Mouse (Mus musculus) cerebral cortex, adult 2 months (tissue): Measurements from ENCODE around the gene Kif14.

Source experiments
- WGBS: fragments of 180-500 bp; shearing (Covaris S2); methylation state at CpG from one replicate; pipeline ENCODE4 v1.1.7; 2018; 5-methylcytosine and 5-hydroxymethylcytosine counted together

The Kif14 gene

GRCm38 (mm10) chr1:136557436-136557835, 91.3 kb downstream of the Kif14 start:
- WGBS: 92% methylated on average over 12 of the region's 12 CpGs

DNA sequence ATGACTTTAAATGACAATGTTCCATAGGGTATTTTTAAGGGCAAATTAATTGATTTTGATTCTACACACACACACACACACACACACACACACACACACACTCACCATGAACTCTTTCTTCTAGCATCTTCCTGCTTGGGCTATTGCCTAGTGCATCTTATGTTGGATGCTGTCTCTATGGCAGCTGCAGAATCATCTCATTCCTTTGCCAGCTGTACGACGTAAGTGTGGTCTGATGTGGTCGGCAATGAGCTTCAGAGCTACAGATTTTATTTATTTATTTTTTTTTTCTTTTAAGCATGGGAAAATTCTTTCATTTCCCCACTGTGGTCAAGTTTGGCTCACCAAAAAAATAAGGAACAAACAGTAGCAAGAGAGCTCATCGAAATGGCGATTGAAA, 92.6 kb downstream of the Kif14 start:
- 53% methylated on average over 5 of the region's 5 CpGs for WGBS

DNA sequence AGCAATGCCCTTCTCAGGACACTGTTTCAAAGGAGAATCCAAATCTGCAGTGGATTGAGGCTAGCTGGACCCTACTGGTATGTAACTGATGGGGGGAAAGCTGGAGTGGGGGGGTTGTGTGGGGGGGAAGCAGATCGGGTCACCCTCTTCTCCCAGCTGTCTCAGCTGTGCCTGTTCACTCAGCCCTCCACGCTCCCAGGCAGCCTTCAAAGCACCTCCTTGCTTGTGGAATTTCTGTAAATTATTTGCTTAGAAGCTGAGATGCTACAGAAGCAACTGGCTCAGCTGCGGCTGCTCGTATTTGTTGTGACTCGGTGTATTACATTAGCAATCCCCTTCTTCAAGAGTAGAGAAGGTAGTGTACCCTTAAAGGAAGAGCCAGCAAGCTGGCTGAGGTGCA, 93.1 kb downstream of the Kif14 start:
- 64% methylated on average over 5 of the region's 5 CpGs for WGBS

DNA sequence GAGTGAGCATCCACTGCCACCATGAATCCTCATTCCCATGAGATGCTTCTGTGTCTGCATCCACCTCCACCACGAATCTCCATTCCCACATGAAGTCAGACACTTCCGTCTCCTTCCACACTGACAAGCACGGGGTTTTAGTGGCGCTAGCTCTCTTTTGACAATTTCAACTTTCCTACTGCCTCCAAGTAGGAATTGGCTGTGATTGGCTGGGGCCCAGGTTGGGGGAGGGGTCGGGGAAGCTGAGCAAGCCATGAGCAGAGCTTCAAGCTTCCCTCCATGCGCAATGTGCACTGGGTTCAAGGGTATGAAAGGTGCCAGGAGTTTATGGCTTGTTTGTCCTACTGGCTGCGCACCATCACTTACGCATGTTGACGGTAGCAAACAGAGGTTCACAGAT, 93.6 kb downstream of the Kif14 start:
- WGBS: 69% methylated on average over 9 of the region's 9 CpGs

- WGBS: 78% methylated on average over 10 of the region's 10 CpGs
Observed at GRCm38 (mm10) chr1:136561823-136562222, 95.7 kb downstream of the Kif14 start.

GRCm38 (mm10) chr1:136563149-136563548, 97.0 kb downstream of the Kif14 start:
- 82% methylated on average over 11 of the region's 11 CpGs for WGBS

DNA sequence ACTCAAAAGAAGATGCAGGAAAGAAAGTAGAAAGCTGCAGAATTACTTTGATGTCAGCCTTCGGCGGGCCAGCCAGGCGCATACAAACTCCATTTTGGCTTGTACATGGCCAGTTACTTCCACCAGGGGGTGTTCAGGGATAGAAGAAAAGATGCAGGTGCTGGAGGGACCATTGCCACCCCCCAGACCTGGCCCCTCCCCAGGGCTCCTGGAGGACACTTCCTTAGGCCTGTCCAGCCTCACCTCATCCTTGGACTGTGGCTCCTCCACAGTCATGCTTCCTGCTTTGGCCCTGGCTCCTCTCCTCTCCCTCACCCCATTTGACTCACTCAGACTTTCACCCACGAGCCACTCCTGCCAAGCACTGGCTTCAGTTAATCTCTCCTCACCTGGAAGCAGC, 98.8 kb downstream of the Kif14 start:
- 81% methylated on average over 4 of the region's 4 CpGs for WGBS

DNA sequence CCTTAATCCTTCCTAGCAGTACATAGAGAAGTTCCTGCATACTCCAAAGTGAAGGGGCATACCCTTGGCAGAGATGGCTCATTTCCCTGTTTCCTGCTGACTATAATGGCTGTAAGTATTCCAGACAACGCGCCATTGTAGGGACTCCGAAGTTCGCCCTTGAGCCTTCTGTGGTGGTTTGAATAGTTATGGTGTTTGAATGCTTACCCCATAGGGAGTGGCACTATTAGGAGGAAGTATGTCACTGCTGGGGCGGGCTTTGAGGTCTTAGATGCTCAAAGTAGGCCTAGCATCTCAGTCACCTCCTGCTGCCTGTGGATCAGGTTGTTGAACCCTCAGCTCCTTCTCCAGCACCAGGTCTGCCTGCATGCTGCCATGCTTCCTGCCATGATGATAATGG, 100.2 kb downstream of the Kif14 start:
- WGBS: 92% methylated on average over 5 of the region's 5 CpGs

- WGBS: 90% methylated on average over 4 of the region's 4 CpGs
Observed at GRCm38 (mm10) chr1:136567641-136568040, 101.5 kb downstream of the Kif14 start.

DNA sequence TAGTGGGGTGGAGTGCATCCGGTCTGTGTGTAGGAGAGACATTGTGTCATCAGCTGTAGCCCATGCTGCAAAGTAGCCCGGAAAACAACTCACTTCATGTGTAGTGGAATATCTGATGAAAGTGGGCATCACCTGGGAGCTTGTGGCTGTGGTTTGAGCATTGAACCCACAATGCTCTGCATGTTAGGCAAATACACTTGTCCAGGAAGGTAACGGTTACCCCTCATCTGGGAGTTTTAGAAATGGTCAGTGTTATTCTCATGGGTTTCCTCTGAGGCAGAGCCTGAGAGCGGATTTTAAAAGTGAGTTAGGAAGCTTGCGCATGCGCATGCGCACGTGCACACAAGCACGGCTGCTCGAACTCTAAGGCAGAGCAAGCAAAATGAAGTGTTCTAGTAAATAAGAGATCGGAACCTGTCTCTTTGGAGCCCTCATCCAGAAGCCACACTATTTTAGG, 102.6 kb downstream of the Kif14 start:
- 98% methylated on average over 11 of the region's 11 CpGs for WGBS

- WGBS: 88% methylated on average over 8 of the region's 8 CpGs
Observed at GRCm38 (mm10) chr1:136569206-136569605, 103.1 kb downstream of the Kif14 start.

- 59% methylated on average over 20 of the region's 20 CpGs for WGBS
Observed at GRCm38 (mm10) chr1:136569626-136570297, 103.6 kb downstream of the Kif14 start.

DNA sequence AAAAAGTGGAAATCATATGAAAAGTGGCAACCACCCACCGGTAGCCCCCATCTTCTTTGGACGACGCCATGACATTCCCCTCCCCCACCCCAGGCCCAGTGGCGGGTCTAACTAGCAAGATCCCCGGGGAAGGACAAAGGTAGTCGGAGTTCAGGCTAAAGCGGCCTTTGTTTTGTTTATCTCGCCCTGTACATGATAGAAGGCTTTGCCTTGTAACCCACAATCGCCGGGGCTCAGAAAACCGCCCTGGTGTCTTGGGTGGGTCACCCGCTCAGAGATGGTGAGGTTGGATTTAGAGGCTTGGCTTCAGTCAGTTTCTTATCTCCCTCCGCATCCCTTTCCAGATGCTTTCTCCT, 104.1 kb downstream of the Kif14 start:
- WGBS: 32% methylated on average over 13 of the region's 13 CpGs

- 92% methylated on average over 9 of the region's 9 CpGs for WGBS
Observed at GRCm38 (mm10) chr1:136570976-136571375, 104.8 kb downstream of the Kif14 start.

DNA sequence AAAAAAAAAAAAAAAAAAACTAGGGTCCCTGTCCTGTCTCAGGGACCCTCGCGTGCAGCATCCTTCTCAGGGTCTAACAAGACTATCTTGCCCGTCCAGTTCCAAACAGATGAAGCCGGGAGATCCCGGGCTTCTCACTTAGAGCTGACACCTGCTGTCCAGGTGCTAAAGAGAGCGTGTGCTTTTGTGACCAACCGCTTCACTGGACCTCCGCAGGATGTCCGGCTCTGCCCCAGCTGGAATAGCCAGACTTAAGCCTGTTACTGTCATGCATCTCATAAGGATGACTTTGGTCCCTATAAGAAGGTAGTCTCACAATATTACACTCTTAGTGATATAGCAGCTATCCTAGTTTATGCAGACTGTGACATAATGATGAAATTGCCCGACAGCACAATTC, 105.4 kb downstream of the Kif14 start:
- WGBS: 93% methylated on average over 10 of the region's 10 CpGs

DNA sequence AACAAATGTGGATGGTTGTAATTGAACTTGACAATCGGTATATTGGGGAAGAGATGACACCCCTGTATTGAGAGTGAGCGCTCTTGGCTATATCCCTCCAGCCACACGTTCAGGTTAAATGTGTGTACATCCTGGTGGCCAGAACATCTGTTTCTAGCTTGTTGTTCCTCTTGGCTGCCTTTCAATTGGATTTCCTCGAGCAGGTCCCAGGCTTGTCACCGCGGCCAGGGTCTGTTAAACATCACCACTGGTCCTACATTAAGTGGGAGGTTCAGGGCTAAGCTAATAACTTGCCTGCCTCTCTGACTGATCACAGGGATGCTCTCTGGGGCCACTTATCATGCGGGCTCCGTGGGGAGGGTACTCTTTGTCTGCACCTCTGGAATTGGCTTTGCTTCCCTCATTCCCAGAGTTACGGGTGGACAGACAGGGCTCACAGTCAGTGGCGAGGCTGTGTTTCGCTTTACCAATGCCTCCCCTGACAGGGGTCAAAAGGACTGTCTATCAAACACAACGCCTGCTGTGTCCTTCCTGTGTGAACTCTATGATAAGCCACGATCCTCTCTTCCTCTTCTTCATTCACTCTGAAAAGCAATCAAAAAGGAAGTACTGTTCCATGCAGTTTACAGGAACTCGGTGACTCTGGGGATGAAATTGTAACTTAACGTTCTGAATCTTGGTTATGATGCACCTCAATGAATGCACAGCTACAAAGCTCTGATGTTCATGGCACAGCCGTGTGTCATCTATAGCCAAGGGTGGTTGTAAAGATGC, 111.9 kb downstream of the Kif14 start:
- WGBS: 64% methylated on average over 16 of the region's 16 CpGs

- WGBS: 83% methylated on average over 14 of the region's 14 CpGs
Observed at GRCm38 (mm10) chr1:136579360-136579759, 113.2 kb downstream of the Kif14 start.

GRCm38 (mm10) chr1:136580266-136580665, 114.1 kb downstream of the Kif14 start:
- 78% methylated on average over 8 of the region's 8 CpGs for WGBS
